Mouse (Mus musculus): ENCODE measurements around the gene Cnnm4.
"Not testable (repeated sequence)": the region's sequence is repeated elsewhere in the genome, so short reads cannot be mapped to it uniquely, and the experiment has no call there.

The Cnnm4 gene

DNA sequence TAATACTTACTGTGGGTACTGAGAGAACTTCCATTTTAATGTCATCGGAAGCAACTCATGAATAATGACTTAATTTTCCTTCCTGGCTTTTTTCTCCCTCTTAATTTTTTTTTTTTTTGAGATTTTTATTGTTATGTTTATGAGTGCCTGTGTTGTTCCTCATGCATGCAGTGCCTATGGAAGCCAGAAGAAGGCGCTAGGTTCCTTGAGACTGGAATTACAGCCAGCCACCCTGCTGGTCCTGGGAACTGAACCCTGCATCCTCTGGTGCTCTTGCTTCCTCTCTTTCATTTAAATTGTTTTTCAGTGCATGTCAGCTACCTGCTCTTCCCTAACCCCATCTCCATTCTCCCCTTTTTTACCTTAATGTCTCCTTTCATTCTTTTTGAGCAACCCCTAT lies 42.3 kb downstream of the Cnnm4 start:
- DNase-seq (ENCODE audit: extremely low read depth, low read depth), result peak; percentile 45

GRCm38 (mm10) chr1:36518259-36518658 lies 46.8 kb downstream of the Cnnm4 start:
- DNase-seq (ENCODE audit: extremely low read depth, low read depth), result no peak

GRCm38 (mm10) chr1:36519626-36520025 lies 48.2 kb downstream of the Cnnm4 start:
- DNase-seq (ENCODE audit: extremely low read depth, low read depth), result no peak

DNA sequence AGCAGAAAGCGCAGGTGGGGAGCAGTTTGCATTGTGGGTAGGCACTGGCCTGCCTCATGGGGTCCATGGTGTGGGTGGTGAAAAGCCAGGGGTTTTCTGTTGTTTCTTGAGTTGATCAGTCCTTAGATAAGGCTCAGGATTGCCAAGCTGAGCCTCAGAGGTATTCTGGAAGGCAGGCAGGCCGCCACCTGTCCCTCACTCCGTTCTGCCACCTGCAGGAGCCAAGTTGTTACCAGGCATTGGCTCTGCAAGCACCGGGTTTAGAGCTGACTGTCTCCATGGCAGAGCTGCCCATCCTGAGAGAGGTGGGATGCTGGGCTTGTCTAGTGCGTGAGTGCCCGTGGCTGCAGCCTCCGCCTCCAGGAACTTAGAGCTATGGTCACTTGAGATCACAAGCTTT lies 50.8 kb downstream of the Cnnm4 start:
- no peak for DNase-seq (ENCODE audit: extremely low read depth, low read depth)

DNA sequence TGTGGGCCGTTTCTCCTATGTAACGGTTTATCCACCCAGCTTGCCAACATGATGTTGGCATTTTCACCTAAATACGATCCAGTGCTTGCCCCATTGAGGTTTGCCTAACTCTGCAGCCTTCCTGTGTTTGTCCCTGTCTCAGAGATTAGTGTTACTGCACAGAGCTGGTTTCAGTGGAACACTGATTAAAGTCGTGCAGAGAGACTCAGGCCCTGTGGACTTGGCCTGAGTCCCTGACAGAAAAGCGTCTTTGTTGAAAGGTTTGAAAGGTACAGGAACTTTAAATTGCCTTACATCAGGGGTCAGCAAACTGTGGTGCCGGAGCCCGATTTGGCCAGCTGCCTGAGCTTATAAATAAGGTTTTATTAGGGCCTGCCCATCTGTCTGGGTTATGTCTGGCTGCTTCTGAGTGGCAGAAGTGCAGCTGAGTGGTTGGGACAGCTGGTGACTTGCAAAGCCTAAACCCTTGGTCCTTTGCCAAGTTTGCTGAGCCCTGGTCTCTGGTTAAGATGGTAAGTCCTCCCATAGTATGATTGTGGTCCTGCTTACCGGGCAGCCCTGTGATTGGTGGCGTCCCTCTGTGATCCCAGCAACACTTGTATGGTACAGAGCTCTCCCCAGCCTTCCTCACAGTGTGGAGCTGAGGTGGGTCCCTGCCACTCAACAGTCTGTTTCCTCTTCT lies 52.1 kb downstream of the Cnnm4 start:
- DNase-seq (ENCODE audit: extremely low read depth, low read depth), result no peak

- no peak for DNase-seq (ENCODE audit: extremely low read depth, low read depth)
These were observed 52.6 kb downstream of the Cnnm4 start for GRCm38 (mm10) chr1:36524058-36524457.

GRCm38 (mm10) chr1:36525774-36526173 lies 54.4 kb downstream of the Cnnm4 start:
- DNase-seq (ENCODE audit: extremely low read depth, low read depth), result no peak

- DNase-seq (ENCODE audit: extremely low read depth, low read depth), result no peak
These were observed 55.5 kb downstream of the Cnnm4 start for GRCm38 (mm10) chr1:36526903-36527302.

DNA sequence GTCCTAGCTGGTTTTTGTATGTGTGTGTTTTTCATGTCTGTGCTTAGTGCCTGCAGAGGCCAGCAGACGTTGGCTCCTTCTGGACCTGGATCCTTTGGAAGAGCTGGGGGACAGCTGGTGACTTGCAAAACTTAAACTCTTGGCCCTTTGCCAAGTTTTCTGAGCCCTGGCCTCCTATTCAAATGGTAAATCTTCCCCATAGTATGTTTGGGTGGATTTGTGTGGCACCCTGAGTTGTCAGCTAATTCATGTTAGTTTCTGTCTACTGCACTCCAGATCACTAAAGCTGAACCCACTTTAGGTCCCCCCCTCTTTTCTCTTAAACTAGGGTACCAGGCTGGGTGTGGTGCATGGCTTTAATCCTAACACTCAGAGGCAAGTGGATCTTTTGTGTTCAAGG lies 56.9 kb downstream of the Cnnm4 start:
- DNase-seq (ENCODE audit: extremely low read depth, low read depth), result no peak

DNA sequence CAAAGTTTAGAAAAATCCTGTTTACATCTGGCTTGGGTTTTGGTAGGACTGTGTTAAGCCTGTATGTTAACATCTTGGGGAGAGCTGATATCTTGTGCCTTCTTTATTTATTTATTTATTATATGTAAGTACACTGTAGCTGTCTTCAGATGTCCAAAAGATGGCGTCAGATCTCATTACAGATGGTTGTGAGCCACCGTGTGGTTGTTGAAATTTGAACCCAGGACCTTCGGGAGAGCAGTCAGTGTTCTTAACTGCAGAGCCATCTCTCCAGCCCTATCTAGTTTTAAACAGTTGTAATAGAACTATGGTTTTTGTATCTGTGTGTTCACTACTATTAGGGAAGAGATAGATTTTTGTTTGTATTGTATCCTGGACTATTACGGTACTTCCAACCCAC lies 57.9 kb downstream of the Cnnm4 start:
- DNase-seq (ENCODE audit: extremely low read depth, low read depth), result no peak

- no peak for DNase-seq (ENCODE audit: extremely low read depth, low read depth)
These were observed 58.5 kb downstream of the Cnnm4 start for GRCm38 (mm10) chr1:36529875-36530274.

DNA sequence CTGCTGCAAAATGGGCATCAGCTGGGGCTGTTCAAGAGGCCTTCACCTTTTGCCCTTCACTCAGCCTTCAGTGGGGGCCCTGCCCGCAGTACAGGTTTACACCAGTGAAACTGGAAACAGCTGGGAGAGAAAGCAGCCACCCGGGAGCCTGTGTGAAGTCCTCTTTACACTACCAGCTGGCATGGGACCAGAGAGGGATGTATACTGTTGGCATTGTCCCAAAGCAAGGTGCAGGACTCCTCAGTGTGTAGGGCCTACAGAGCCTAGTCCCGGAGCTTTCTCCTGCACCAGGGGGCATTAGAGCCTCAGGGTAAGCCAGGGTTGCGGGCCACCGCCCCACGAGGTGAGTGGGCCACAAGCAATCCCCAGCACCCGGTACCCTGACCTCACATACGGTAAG lies 59.1 kb downstream of the Cnnm4 start:
- no peak for DNase-seq (ENCODE audit: extremely low read depth, low read depth)

- DNase-seq (ENCODE audit: extremely low read depth, low read depth), result no peak
These were observed 59.5 kb downstream of the Cnnm4 start for GRCm38 (mm10) chr1:36530962-36531361.

GRCm38 (mm10) chr1:36531461-36531860 lies 60.0 kb downstream of the Cnnm4 start:
- no peak for DNase-seq (ENCODE audit: extremely low read depth, low read depth)

DNA sequence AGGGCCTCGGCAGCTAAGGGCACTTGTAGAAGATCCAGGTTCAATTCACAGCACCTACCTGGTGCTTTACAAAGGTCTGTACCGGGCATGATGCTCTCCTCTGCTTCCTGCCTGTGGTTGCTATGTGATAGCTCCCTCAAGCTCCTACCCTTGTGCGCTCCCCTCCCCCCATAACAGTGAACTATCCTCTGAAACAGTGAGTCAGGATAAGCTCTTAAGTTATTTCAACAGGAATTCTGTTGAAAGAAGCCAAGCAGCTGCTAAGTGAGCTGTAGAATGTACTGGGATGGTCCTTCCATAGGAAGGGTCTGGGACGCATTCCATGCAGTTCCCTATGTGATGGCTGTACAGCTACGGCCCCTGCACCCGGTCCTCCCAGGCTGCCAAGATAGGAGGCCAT lies 62.1 kb downstream of the Cnnm4 start:
- no peak for DNase-seq (ENCODE audit: extremely low read depth, low read depth)

DNA sequence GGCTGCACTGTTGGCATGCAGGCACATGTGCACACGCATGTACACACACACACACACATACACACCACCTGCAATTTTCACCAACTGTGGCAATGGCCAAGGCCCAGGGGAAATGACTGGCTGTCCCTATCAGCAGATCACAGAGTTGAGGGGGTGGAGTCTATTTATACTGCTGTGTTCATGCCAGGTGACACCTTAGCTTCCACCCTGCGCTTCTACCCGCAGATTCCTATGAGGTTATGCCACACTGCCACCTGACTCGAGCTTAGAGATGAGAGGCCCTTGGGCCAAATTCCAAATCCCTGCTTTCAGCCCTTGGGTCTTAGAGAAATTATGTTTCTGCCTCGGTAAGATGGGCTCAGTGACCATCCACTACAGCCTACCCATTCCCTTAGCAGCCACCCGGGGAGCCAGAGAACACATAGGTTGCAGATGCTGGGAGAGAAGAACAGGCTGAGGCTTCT lies 63.2 kb downstream of the Cnnm4 start:
- no peak for DNase-seq (ENCODE audit: extremely low read depth, low read depth)

DNA sequence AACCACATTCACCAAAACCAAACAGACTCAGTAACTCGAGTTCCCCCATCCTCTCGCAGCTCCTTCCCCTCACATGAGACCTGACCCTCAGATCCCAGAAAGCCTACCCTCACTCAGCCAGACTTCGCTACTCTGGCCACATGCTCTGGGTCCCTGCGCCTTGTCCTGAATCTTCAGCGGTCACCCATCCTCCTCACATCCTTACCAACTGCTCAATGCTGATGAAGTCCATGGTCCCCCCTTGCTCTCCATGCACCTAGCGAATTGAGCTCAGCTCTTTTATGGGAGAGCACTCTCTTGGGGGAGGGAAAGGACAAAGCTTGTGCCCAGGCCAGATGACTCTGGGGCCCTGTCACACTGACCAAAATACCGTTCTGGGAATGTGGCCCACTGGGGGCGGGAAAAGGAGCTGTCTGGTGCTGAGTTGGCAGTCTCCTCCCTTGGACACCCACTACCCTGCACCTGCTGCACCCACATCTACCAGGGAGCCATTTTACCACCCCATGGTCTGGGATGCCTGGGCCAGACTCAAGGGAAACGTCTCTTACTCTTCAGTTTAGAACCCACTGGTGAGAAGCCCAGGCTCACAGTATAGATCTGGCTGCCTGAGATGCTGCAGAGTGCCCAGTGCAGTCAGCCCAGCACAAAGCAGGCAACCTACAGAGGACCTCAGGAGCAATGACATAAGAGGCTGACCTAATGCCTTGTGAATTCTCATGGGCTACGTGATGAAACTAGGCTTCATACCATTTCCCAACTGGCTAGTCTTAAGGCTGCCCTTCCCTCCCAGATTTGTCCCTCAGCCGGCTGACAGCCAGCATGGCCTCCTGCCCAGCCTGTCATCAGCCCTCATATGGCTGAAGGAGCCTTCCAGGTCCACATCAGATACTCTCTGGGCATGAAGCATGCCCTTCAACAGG lies 64.3 kb downstream of the Cnnm4 start:
- DNase-seq (ENCODE audit: extremely low read depth, low read depth), result no peak

DNA sequence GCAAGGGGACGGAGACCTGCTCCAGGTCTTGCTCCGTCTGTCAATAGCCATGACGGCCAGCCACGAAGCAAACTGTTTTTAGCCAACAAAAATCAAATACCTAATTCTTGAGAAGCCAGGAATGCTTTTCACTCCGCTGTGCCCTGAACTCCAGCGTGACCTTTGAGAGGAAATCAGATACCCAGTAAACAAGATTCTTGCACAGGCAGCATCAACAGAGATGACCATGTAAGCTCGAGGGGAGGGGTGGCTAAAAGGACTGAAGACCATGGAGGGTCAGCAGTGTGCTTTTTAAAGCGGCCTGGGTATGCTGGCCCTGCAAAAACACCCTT lies 64.9 kb downstream of the Cnnm4 start:
- no peak for DNase-seq (ENCODE audit: extremely low read depth, low read depth)

DNA sequence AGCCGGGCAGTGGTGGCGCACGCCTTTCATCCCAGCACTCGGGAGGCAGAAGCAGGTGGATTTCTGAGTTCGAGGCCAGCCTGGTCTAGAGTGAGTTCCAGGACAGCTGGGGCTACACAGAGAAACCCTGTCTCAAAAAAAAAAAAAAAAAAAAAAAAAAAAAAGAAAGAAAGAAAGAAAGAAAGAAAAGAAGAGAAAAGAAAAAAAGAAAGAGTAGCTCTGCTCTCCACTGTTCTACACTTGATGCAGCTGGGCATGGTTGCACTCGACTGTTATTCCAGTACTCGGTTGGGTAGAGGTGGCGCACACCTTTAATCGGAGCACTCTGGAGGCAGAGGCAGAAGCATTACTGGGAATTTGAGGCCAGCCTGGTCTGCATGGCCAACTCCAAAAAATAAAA lies 65.4 kb downstream of the Cnnm4 start, which contains the start of gene Ankrd23:
Ankrd23 (minus strand) TSS at position 101 of the 400 bp plus-strand sequence.
- DNase-seq (ENCODE audit: extremely low read depth, low read depth), result not testable (repeated sequence)

GRCm38 (mm10) chr1:36538727-36539126 lies 67.3 kb downstream of the Cnnm4 start:
- no peak for DNase-seq (ENCODE audit: extremely low read depth, low read depth)

GRCm38 (mm10) chr1:36539186-36539585 lies 67.8 kb downstream of the Cnnm4 start, which contains the start of gene Gm42417:
TSS of gene Gm42417 (minus strand) at chr1:36539429.
- DNase-seq (ENCODE audit: extremely low read depth, low read depth), result no peak

DNA sequence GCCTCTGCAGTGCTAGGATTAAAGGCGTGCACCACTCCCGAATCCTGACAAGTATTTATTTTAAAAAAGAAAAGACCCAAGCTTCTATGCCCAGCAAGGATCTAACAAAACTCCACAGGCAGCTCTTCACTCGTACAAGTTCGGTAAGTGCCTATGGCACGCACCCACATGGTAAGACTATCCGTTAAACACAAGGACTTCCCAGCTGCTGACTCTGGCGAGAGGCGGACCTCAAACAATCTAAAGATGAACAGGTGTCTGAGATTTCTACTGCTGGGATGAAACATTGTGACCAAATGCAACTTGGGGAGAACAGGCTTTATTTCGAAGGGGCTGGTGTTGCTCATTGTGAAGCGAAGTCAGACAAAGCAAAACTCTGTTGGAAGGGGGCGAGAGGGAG lies 68.7 kb downstream of the Cnnm4 start:
- no peak for DNase-seq (ENCODE audit: extremely low read depth, low read depth)

DNA sequence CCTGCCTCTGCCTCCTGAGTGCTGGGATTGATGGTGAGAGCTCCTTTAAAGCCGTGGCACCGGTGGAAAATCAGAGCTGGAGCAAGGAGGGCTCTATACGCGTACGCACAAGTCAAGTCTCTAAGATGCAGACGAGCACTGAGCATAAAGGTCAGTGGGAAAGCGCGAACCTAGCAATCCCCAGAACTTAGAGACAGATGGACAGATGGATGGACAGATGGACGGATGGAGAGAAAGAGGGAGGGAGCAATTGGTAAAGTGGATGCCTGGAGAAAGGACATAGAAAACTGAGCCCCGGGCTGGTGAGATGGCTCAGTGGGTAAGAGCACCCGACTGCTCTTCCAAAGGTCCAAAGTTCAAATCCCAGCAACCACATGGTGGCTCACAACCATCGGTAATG lies 69.4 kb downstream of the Cnnm4 start:
- no peak for DNase-seq (ENCODE audit: extremely low read depth, low read depth)

All from MEL-GATA-1-ER (cell line).